Mouse (Mus musculus): Measurements from ENCODE around the gene Ap3b2. TPM values are rescaled to one million over a fixed set of nuclear protein-coding genes. Genes with fewer than 3 reads are reported as not detected.
"Not testable (repeated sequence)": the region's sequence is repeated elsewhere in the genome, so short reads cannot be mapped to it uniquely, and the experiment has no call there.

The Ap3b2 gene
- polyA plus RNA-seq, 1 experiment from 2014 or later: 0.92 TPM

GRCm38 (mm10) chr7:81489649-81490048 lies 4.1 kb downstream of the Ap3b2 start:
- H3K4me1 ChIP-seq (ENCODE audit: control insufficient read depth, insufficient read depth, low read length): no peaks in the 10 kb centered on the region
- no peak for ATAC-seq (ENCODE audit: low FRiP score, low TSS enrichment)
- H3K27me3 ChIP-seq (ENCODE audit: control insufficient read depth, insufficient read depth, low read length): no peaks in the 10 kb centered on the region
- no peak overlapping the region for H3K4me2 ChIP-seq (replicated peaks; ENCODE audit: low read depth, low read length)
- no peaks in the 10 kb centered on the region for H3K9me3 ChIP-seq (ENCODE audit: control insufficient read depth, low read length)
- no peak overlapping the region for H3K9ac ChIP-seq (ENCODE audit: low read depth, low read length)
- no peak overlapping the region for H3K4me3 ChIP-seq (ENCODE audit: low read length)
- H3K27ac ChIP-seq (ENCODE audit: low read depth, low read length): no peak overlapping the region
- no peaks in the 10 kb centered on the region for H3K36me3 ChIP-seq (ENCODE audit: control insufficient read depth, insufficient read depth, low read length)
- WGBS: 9% methylated on average over 9 of the region's 9 CpGs

- H3K9me3 ChIP-seq (ENCODE audit: control insufficient read depth, low read length): no peaks in the 10 kb centered on the region
- 16% methylated on average over 8 of the region's 8 CpGs for WGBS
- peaks cover 12% of the 10 kb centered on the region for H3K27me3 ChIP-seq (ENCODE audit: control insufficient read depth, insufficient read depth, low read length)
- no peak overlapping the region for H3K9ac ChIP-seq (ENCODE audit: low read depth, low read length)
- H3K36me3 ChIP-seq (ENCODE audit: control insufficient read depth, insufficient read depth, low read length): no peaks in the 10 kb centered on the region
- H3K27ac ChIP-seq (ENCODE audit: low read depth, low read length): no peak overlapping the region
- ATAC-seq (ENCODE audit: low FRiP score, low TSS enrichment): no peak
- no peak overlapping the region for H3K4me3 ChIP-seq (ENCODE audit: low read length)
- H3K4me2 ChIP-seq (replicated peaks; ENCODE audit: low read depth, low read length): no peak overlapping the region
- H3K4me1 ChIP-seq (ENCODE audit: control insufficient read depth, insufficient read depth, low read length): no peaks in the 10 kb centered on the region
Measured at GRCm38 (mm10) chr7:81480800-81481199, 12.9 kb downstream of the Ap3b2 start.

GRCm38 (mm10) chr7:81479531-81480090 lies 14.1 kb downstream of the Ap3b2 start:
- WGBS: 57% methylated on average over 3 of the region's 3 CpGs
- H3K4me2 ChIP-seq (replicated peaks; ENCODE audit: low read depth, low read length): no peak overlapping the region
- H3K27ac ChIP-seq (ENCODE audit: low read depth, low read length): no peak overlapping the region
- no peak overlapping the region for H3K9ac ChIP-seq (ENCODE audit: low read depth, low read length)
- no peaks in the 10 kb centered on the region for H3K36me3 ChIP-seq (ENCODE audit: control insufficient read depth, insufficient read depth, low read length)
- H3K4me1 ChIP-seq (ENCODE audit: control insufficient read depth, insufficient read depth, low read length): no peaks in the 10 kb centered on the region
- no peak overlapping the region for H3K4me3 ChIP-seq (ENCODE audit: low read length)
- no peak for ATAC-seq (ENCODE audit: low FRiP score, low TSS enrichment)
- H3K9me3 ChIP-seq (ENCODE audit: control insufficient read depth, low read length): no peaks in the 10 kb centered on the region
- H3K27me3 ChIP-seq (ENCODE audit: control insufficient read depth, insufficient read depth, low read length): peaks cover 12% of the 10 kb centered on the region

- not testable (repeated sequence) for H3K27ac ChIP-seq (ENCODE audit: low read depth, low read length); H3K4me3 ChIP-seq (ENCODE audit: low read length); H3K9ac ChIP-seq (ENCODE audit: low read depth, low read length); H3K4me2 ChIP-seq (replicated peaks; ENCODE audit: low read depth, low read length); ATAC-seq (ENCODE audit: low FRiP score, low TSS enrichment); H3K36me3 ChIP-seq (ENCODE audit: control insufficient read depth, insufficient read depth, low read length); H3K4me1 ChIP-seq (ENCODE audit: control insufficient read depth, insufficient read depth, low read length); H3K9me3 ChIP-seq (ENCODE audit: control insufficient read depth, low read length)
- peaks cover 12% of the 10 kb centered on the region for H3K27me3 ChIP-seq (ENCODE audit: control insufficient read depth, insufficient read depth, low read length)
Measured at GRCm38 (mm10) chr7:81478261-81478660, 15.5 kb downstream of the Ap3b2 start.

GRCm38 (mm10) chr7:81476833-81477232 lies 16.9 kb downstream of the Ap3b2 start:
- Histone ChIP-seq H3K9me3 (ENCODE audit: control insufficient read depth, low read length) (no peaks in the 10 kb centered on the region), H3K4me3 (ENCODE audit: low read length) (0 out of 2 replicates have a peak overlapping the region, but pooled peaks have one; percentile 5), H3K27me3 (ENCODE audit: control insufficient read depth, insufficient read depth, low read length) (peaks cover 12% of the 10 kb centered on the region; the same call in 1 of the 2 replicates), H3K4me2 (replicated peaks; ENCODE audit: low read depth, low read length) (peak overlapping the region; percentile 30), H3K27ac (ENCODE audit: low read depth, low read length) (no peak overlapping the region), H3K9ac (ENCODE audit: low read depth, low read length) (no peak overlapping the region), H3K4me1 (ENCODE audit: control insufficient read depth, insufficient read depth, low read length) (no peaks in the 10 kb centered on the region), H3K36me3 (ENCODE audit: control insufficient read depth, insufficient read depth, low read length) (no peaks in the 10 kb centered on the region)
- 6% methylated on average over 24 of the region's 24 CpGs for WGBS
- 0 out of 2 replicates have a peak, but pooled peaks have one; percentile 46 for ATAC-seq (ENCODE audit: low FRiP score, low TSS enrichment)

GRCm38 (mm10) chr7:81475221-81475620 lies 18.5 kb downstream of the Ap3b2 start:
- H3K4me2 ChIP-seq (replicated peaks; ENCODE audit: low read depth, low read length): no peak overlapping the region
- H3K9ac ChIP-seq (ENCODE audit: low read depth, low read length): no peak overlapping the region
- H3K36me3 ChIP-seq (ENCODE audit: control insufficient read depth, insufficient read depth, low read length): no peaks in the 10 kb centered on the region
- H3K27ac ChIP-seq (ENCODE audit: low read depth, low read length): no peak overlapping the region
- no peaks in the 10 kb centered on the region for H3K9me3 ChIP-seq (ENCODE audit: control insufficient read depth, low read length)
- peaks cover 12% of the 10 kb centered on the region; the same call in 1 of the 2 replicates for H3K27me3 ChIP-seq (ENCODE audit: control insufficient read depth, insufficient read depth, low read length)
- ATAC-seq (ENCODE audit: low FRiP score, low TSS enrichment): no peak
- no peak overlapping the region for H3K4me3 ChIP-seq (ENCODE audit: low read length)
- 75% methylated on average over 3 of the region's 3 CpGs for WGBS
- no peaks in the 10 kb centered on the region for H3K4me1 ChIP-seq (ENCODE audit: control insufficient read depth, insufficient read depth, low read length)

GRCm38 (mm10) chr7:81464906-81465450 lies 28.7 kb downstream of the Ap3b2 start:
- Histone ChIP-seq H3K36me3 (ENCODE audit: control insufficient read depth, insufficient read depth, low read length) (no peaks in the 10 kb centered on the region), H3K27ac (ENCODE audit: low read depth, low read length) (no peak overlapping the region), H3K4me2 (replicated peaks; ENCODE audit: low read depth, low read length) (no peak overlapping the region), H3K4me3 (ENCODE audit: low read length) (no peak overlapping the region), H3K9ac (ENCODE audit: low read depth, low read length) (no peak overlapping the region), H3K9me3 (ENCODE audit: control insufficient read depth, low read length) (no peaks in the 10 kb centered on the region), H3K4me1 (ENCODE audit: control insufficient read depth, insufficient read depth, low read length) (no peaks in the 10 kb centered on the region), H3K27me3 (ENCODE audit: control insufficient read depth, insufficient read depth, low read length) (0 out of 2 replicates have a peak, but pooled peaks cover 4% of the 10 kb centered on the region)
- no peak for ATAC-seq (ENCODE audit: low FRiP score, low TSS enrichment)
- 71% methylated on average over 9 of the region's 9 CpGs for WGBS

GRCm38 (mm10) chr7:81464116-81464515 lies 29.6 kb downstream of the Ap3b2 start:
- no peak overlapping the region for H3K4me3 ChIP-seq (ENCODE audit: low read length)
- 0 out of 2 replicates have a peak, but pooled peaks cover 4% of the 10 kb centered on the region for H3K27me3 ChIP-seq (ENCODE audit: control insufficient read depth, insufficient read depth, low read length)
- no peak for ATAC-seq (ENCODE audit: low FRiP score, low TSS enrichment)
- H3K9me3 ChIP-seq (ENCODE audit: control insufficient read depth, low read length): no peaks in the 10 kb centered on the region
- 7% methylated on average over 4 of the region's 4 CpGs for WGBS
- H3K36me3 ChIP-seq (ENCODE audit: control insufficient read depth, insufficient read depth, low read length): no peaks in the 10 kb centered on the region
- no peaks in the 10 kb centered on the region for H3K4me1 ChIP-seq (ENCODE audit: control insufficient read depth, insufficient read depth, low read length)
- no peak overlapping the region for H3K4me2 ChIP-seq (replicated peaks; ENCODE audit: low read depth, low read length)
- H3K9ac ChIP-seq (ENCODE audit: low read depth, low read length): no peak overlapping the region
- no peak overlapping the region for H3K27ac ChIP-seq (ENCODE audit: low read depth, low read length)

- no peak overlapping the region for H3K4me2 ChIP-seq (replicated peaks; ENCODE audit: low read depth, low read length)
Measured at GRCm38 (mm10) chr7:81462815-81463214, 30.9 kb downstream of the Ap3b2 start.

More at GRCm38 (mm10) chr7:81462815-81463214, 30.9 kb downstream of the Ap3b2 start:
- H3K27ac ChIP-seq (ENCODE audit: low read depth, low read length): no peak overlapping the region
- no peak overlapping the region for H3K4me3 ChIP-seq (ENCODE audit: low read length)
- no peaks in the 10 kb centered on the region for H3K4me1 ChIP-seq (ENCODE audit: control insufficient read depth, insufficient read depth, low read length)
- no peak overlapping the region for H3K9ac ChIP-seq (ENCODE audit: low read depth, low read length)
- H3K9me3 ChIP-seq (ENCODE audit: control insufficient read depth, low read length): no peaks in the 10 kb centered on the region
- ATAC-seq (ENCODE audit: low FRiP score, low TSS enrichment): no peak
- no peaks in the 10 kb centered on the region for H3K36me3 ChIP-seq (ENCODE audit: control insufficient read depth, insufficient read depth, low read length)
- peaks cover 8% of the 10 kb centered on the region; the same call in 1 of the 2 replicates for H3K27me3 ChIP-seq (ENCODE audit: control insufficient read depth, insufficient read depth, low read length)
- WGBS: 83% methylated on average over 3 of the region's 3 CpGs
